1 mouse cellular context compared by ENCODE assay signal in the genomic region with DNA sequence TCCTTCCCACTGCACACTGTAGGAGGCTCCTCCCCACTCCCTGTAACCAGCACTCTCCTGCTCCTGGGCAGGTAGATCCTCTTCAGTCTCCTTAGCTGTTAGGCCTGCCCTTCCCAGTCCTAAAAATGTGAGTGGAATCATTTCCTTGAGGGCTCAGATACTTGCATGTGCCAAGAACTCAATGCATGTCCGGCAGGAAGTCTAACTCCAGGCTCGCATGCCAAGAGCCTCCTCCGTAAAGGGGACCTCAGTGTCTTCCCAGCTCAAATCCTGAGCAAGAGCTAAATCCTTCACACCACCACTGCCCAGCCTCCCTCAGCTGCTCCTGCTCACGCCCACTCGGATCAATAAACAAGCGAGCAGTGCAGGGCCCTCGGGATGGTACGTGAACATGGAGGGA.
TF ChIP-seq lines count a peak whose summit lies in the region.

No protein-coding gene starts in this region.

TF ChIP-seq in ES-E14, 5 proteins besides CTCF, POLR2A, EP300 and RAD21:
- no peak for TF ChIP-seq MAFK (IDR thresholded peaks at IDR 0.05; ENCODE audit: insufficient read depth, low read depth, low read length)
- TF ChIP-seq HCFC1 (IDR thresholded peaks at IDR 0.05; ENCODE audit: borderline replicate concordance, insufficient read depth, low read length): no peak
- TF ChIP-seq ZNF384 (IDR thresholded peaks at IDR 0.05; ENCODE audit: low read depth, low read length): no peak
- no peak for TF ChIP-seq CHD2 (IDR thresholded peaks at IDR 0.05; ENCODE audit: low read depth, low read length)
- no peak for TF ChIP-seq ZC3H11A (IDR thresholded peaks at IDR 0.05; ENCODE audit: borderline replicate concordance, low read depth, low read length)
